Mouse (Mus musculus): ENCODE measurements around the gene Tcaf3. TPM values are rescaled to one million over a fixed set of nuclear protein-coding genes. Genes with fewer than 3 reads are reported as not detected.

Gene Tcaf3
- total and polyA plus RNA-seq, 3 experiments, result not detected

DNA sequence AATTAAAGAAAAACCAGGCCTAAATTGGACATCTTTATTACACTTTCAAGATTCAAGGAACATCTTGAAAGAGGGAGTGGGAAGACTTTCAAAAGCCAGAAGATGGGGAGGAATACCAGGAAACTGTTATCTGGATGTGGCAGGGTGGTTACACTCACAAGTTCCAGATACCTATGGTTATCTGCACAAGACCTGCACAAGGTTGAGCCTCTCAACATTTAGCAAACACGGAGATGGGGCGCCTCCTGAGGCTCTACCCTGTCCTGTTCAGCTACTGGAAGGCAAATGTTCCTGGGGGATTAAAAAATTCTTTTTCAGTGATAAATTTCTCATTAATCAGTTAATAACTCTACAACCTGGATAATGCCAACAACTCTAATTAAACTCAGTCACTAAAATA, 20.1 kb downstream of the Tcaf3 start (continued):
- TF ChIP-seq USF2 (conservative IDR thresholded peaks at IDR 0.05; ENCODE audit: low read depth, low read length), result no peak
- TF ChIP-seq ZNF384 (IDR thresholded peaks at IDR 0.05; ENCODE audit: low read depth, low read length), result no peak

DNA sequence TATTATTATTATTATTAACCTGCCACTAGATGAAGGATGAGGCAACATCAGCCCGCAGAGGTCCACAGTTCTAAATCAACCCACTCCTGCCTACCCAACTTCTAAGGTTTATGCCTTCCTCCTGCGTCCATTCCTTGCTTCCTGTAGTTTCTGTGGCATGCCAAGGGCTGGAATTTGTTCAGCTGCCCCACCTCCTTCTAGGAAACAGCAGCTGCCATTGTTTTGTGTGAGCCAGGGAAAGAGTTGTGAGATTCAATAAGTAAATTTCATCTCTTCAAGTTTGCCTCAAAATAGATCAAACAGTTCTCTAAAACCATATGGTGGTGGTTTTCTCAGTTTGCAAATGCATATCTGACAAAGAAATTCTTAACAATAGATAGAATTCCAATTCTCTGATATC, 29.3 kb downstream of the Tcaf3 start:
- in situ Hi-C loops (cut with MboI; ENCODE audit: low pct_ligation_motif_present, low pct_unique_long_range_greater_than_20kb, low sequenced_read_pairs) (no loop called here), dilution Hi-C loops (cut with MboI; ENCODE audit: extremely low pct_ligation_motif_present, extremely low pct_unique_long_range_greater_than_20kb, low sequenced_read_pairs) (no loop called here)
- no peaks in the 10 kb centered on the region for H3K9me3 ChIP-seq (replicated peaks; ENCODE audit: low read length)
- H3K4me2 ChIP-seq (ENCODE audit: insufficient read depth, low read depth, poor library complexity, severe bottlenecking), result no peak overlapping the region
- H3K27ac ChIP-seq (ENCODE audit: insufficient read depth, low read depth), result no peak overlapping the region
- H3K79me2 ChIP-seq (replicated peaks; ENCODE audit: control insufficient read depth, extremely low read depth, insufficient read depth, poor library complexity, severe bottlenecking), result no peaks in the 10 kb centered on the region
- H3K4me3 ChIP-seq (replicated peaks in 1 of 3; ENCODE audit: low read depth in 2 of 3, low read length in 2 of 3, poor library complexity in 1 of 3), result no peak overlapping the region
- H3K9ac ChIP-seq (ENCODE audit: insufficient read depth, low read depth), result no peak overlapping the region
- no peak for TF ChIP-seq ZKSCAN1 (IDR thresholded peaks at IDR 0.05; ENCODE audit: borderline replicate concordance, low read depth, low read length)
- TF ChIP-seq EP300 (IDR thresholded peaks at IDR 0.05; ENCODE audit: low read length), result no peak
- TF ChIP-seq NRF1 (IDR thresholded peaks at IDR 0.05; ENCODE audit: low read depth, low read length), result no peak
- TF ChIP-seq MAX (IDR thresholded peaks at IDR 0.05; ENCODE audit: low read length), result no peak
- TF ChIP-seq HCFC1 (IDR thresholded peaks at IDR 0.05; ENCODE audit: low read depth, low read length), result no peak
- no peak for TF ChIP-seq ELF1 (IDR thresholded peaks at IDR 0.05; ENCODE audit: low read depth, low read length)
- no peak for TF ChIP-seq ETS1 (conservative IDR thresholded peaks at IDR 0.05; ENCODE audit: low read depth, low read length)
- TF ChIP-seq USF1 (IDR thresholded peaks at IDR 0.05; ENCODE audit: low read depth, low read length), result no peak
- TF ChIP-seq SIN3A (IDR thresholded peaks at IDR 0.05; ENCODE audit: low read length), result no peak
- TF ChIP-seq E2F4 (IDR thresholded peaks at IDR 0.05; ENCODE audit: insufficient replicate concordance, low read depth, low read length), result no peak
- no peak for TF ChIP-seq GABPA (IDR thresholded peaks at IDR 0.05; ENCODE audit: insufficient replicate concordance, low read depth, low read length)
- no peak for TF ChIP-seq ZC3H11A (IDR thresholded peaks at IDR 0.05; ENCODE audit: low read depth, low read length)
- TF ChIP-seq UBTF (IDR thresholded peaks at IDR 0.05; ENCODE audit: low read depth, low read length), result no peak
- no peak for TF ChIP-seq MAFK (IDR thresholded peaks at IDR 0.05; ENCODE audit: insufficient replicate concordance, low read length)
- TF ChIP-seq USF2 (conservative IDR thresholded peaks at IDR 0.05; ENCODE audit: low read depth, low read length), result no peak
- TF ChIP-seq MXI1 (IDR thresholded peaks at IDR 0.05; ENCODE audit: low read depth, low read length), result no peak
- no peak for TF ChIP-seq TCF12 (IDR thresholded peaks at IDR 0.05; ENCODE audit: low read depth, low read length)
- TF ChIP-seq ZNF384 (IDR thresholded peaks at IDR 0.05; ENCODE audit: low read depth, low read length), result no peak
- TF ChIP-seq IRF4 (IDR thresholded peaks at IDR 0.05; ENCODE audit: low read depth, low read length), result no peak
- no peaks in the 10 kb centered on the region for H3K27me3 ChIP-seq (replicated peaks)
- no peaks in the 10 kb centered on the region for H3K36me3 ChIP-seq (replicated peaks in 1 of 2; ENCODE audit: control insufficient read depth in 1 of 2, insufficient read depth in 1 of 2, low read length in 1 of 2)
- H3K4me1 ChIP-seq (ENCODE audit: control insufficient read depth in 1 of 2, insufficient read depth in 2 of 2), result no peaks in the 10 kb centered on the region
- no peak for DNase-seq (ENCODE audit: extremely low read depth)

All from CH12.LX (cell line).